Mouse (Mus musculus) hindbrain, embryonic 10.5 days (tissue): ENCODE measurements around the gene Nrxn2. TPM values are rescaled to one million over a fixed set of nuclear protein-coding genes. Genes with fewer than 3 reads are reported as not detected.
A peak's percentile ranks its signal among the peaks of the same experiment; 100 is the strongest.

Experiments used
- DNase-seq: peaks from one replicate; pipeline ENCODE4 v3.0.0-alpha.2; 2017; ENCODE audit warnings: low spot score
- H3K27ac ChIP-seq: fragments of 300-500 bp; sonication (generic); 2 replicates; pipeline ENCODE4 v1.5.1; 2016; ENCODE audit warnings: mild to moderate bottlenecking, moderate library complexity
- H3K27me3 ChIP-seq: fragments of 300-500 bp; sonication (generic); 2 replicates; pipeline ENCODE4 v1.6.1; 2016; ENCODE audit warnings: mild to moderate bottlenecking; ENCODE audit not compliant: poor library complexity, insufficient read depth, severe bottlenecking
- H3K36me3 ChIP-seq: fragments of 300-500 bp; sonication (generic); 2 replicates; pipeline ENCODE4 v1.6.1; 2016; ENCODE audit warnings: mild to moderate bottlenecking, moderate library complexity
- H3K4me1 ChIP-seq: fragments of 300-500 bp; sonication (generic); replicated peaks from 2 replicates; pipeline ENCODE4 v1.6.1; 2016; ENCODE audit warnings: mild to moderate bottlenecking
- H3K4me3 ChIP-seq: fragments of 300-500 bp; sonication (generic); 2 replicates; pipeline ENCODE4 v1.5.1; 2016; ENCODE audit warnings: mild to moderate bottlenecking, moderate library complexity
- H3K9me3 ChIP-seq: fragments of 300-500 bp; sonication (generic); 2 replicates; pipeline ENCODE4 v1.6.1; 2016; ENCODE audit warnings: mild to moderate bottlenecking, moderate library complexity
- WGBS: fragments of 180-500 bp; shearing (Covaris S2); methylation state at CpG from one replicate; pipeline ENCODE4 v1.1.7; 2016; 5-methylcytosine and 5-hydroxymethylcytosine counted together
- polyA plus RNA-seq: library from polyadenylated mRNA; unstranded; fragments of >200 nt; fragmentation: Nextera tagmentation; extraction: Ambion mirVana; gene quantifications from 2 replicates; pipeline ENCODE4 v1.2.1, GENCODE M21; 2016

The Nrxn2 gene
- polyA plus RNA-seq, 1 experiment from 2014 or later = 13.2 TPM

- Histone ChIP-seq H3K9me3 (no peaks in the 10 kb centered on the region), H3K27ac (no peak overlapping the region), H3K4me1 (peaks cover 54% of the 10 kb centered on the region), H3K27me3 (peaks cover 66% of the 10 kb centered on the region), H3K36me3 (peaks cover 36% of the 10 kb centered on the region), H3K4me3 (no peak overlapping the region)
- DNase-seq = no peak
- WGBS = 90% methylated on average over 2 of the region's 2 CpGs
Measured at GRCm38 (mm10) chr19:6510546-6510945, 92.0 kb downstream of the Nrxn2 start.

DNA sequence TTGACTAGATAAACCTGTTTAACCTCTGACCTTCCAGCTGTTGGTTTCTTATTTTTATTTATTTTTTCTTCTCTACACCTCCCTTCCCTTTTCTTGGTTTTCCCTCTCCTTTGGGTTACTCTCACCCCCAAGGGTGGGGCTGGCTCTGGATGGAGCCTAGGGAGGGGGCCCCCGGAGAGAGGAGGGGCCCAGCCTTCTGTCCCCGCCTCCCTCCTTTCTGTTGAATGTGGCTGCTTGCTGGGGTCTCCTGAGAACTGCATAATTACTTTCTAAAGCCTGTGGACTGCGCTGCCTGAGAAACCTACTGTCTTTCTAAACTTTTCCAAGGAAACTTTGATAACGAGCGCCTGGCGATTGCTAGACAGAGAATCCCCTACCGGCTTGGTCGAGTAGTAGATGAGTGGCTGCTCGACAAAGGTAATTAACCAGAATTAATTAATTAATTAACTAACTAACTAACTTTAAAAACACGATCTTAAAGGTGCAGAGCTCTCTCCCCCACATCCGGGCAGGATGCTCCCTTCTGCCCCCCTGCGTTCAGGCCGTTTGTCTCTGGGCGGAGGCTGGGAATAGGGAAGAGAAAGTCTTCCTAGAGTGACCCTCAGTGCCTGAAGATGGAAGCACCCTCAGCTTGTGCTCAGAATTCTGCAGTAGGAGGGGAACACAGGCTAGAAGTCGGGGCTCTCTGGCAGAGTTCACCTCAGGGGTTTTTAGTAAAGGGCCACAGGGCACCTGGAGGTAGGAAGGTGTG, 95.0 kb downstream of the Nrxn2 start:
- DNase-seq = no peak
- Histone ChIP-seq H3K27ac (peak overlapping the region; percentile 69), H3K4me1 (peaks cover 68% of the 10 kb centered on the region), H3K27me3 (peaks cover 44% of the 10 kb centered on the region), H3K36me3 (peaks cover 37% of the 10 kb centered on the region), H3K9me3 (no peaks in the 10 kb centered on the region), H3K4me3 (peak overlapping the region; percentile 16)
- WGBS = 4% methylated on average over 15 of the region's 15 CpGs

- Histone ChIP-seq H3K4me1 (peaks cover 82% of the 10 kb centered on the region), H3K27ac (peak overlapping the region; percentile 69; the same call in 1 of the 2 replicates), H3K9me3 (no peaks in the 10 kb centered on the region), H3K4me3 (no peak overlapping the region), H3K36me3 (peaks cover 36% of the 10 kb centered on the region), H3K27me3 (peaks cover 38% of the 10 kb centered on the region)
- WGBS = 54% methylated on average over 6 of the region's 6 CpGs
- no peak for DNase-seq
Measured at GRCm38 (mm10) chr19:6514940-6515339, 96.4 kb downstream of the Nrxn2 start.

GRCm38 (mm10) chr19:6515448-6515847, 96.9 kb downstream of the Nrxn2 start:
- H3K4me1 ChIP-seq = peaks cover 86% of the 10 kb centered on the region
- no peak overlapping the region for H3K4me3 ChIP-seq
- H3K9me3 ChIP-seq = no peaks in the 10 kb centered on the region
- H3K27ac ChIP-seq = no peak overlapping the region
- H3K36me3 ChIP-seq = peaks cover 39% of the 10 kb centered on the region
- WGBS = 67% methylated on average over 5 of the region's 5 CpGs
- H3K27me3 ChIP-seq = peaks cover 33% of the 10 kb centered on the region
- no peak for DNase-seq

- 55% methylated on average over 8 of the region's 8 CpGs for WGBS
- H3K4me1 ChIP-seq = peaks cover 86% of the 10 kb centered on the region
- no peaks in the 10 kb centered on the region for H3K9me3 ChIP-seq
- H3K4me3 ChIP-seq = no peak overlapping the region
- peaks cover 36% of the 10 kb centered on the region for H3K36me3 ChIP-seq
- H3K27me3 ChIP-seq = peaks cover 26% of the 10 kb centered on the region
- peak overlapping the region; percentile 70 for H3K27ac ChIP-seq
- no peak for DNase-seq
Measured at GRCm38 (mm10) chr19:6516153-6516552, 97.6 kb downstream of the Nrxn2 start.

DNA sequence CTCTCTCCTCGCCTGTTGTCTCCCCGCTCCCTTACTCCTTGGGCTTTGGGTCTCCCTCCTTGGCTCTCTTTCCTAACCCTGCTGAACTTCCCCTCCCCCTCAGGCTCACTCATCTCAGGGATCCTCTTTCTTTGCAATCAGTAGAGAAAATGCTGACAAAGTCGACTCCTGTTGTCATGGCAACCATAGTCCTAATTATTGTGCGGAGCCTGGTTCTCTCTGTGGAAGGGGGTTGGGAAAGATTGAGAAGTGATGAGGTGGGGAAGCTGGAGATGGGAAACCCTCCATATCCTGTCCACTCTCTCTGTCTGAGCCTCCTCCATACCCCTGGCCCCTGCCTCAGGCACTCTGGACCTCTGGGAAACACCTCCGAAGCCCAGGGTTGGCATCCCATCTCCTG, 100.1 kb downstream of the Nrxn2 start:
- peaks cover 68% of the 10 kb centered on the region for H3K4me1 ChIP-seq
- H3K36me3 ChIP-seq = peaks cover 37% of the 10 kb centered on the region
- H3K27me3 ChIP-seq = 0 out of 2 replicates have a peak, but pooled peaks cover 5% of the 10 kb centered on the region
- 30% methylated on average over 5 of the region's 5 CpGs for WGBS
- peak overlapping the region; percentile 86 for H3K27ac ChIP-seq
- H3K4me3 ChIP-seq = peak overlapping the region; percentile 27
- DNase-seq = peak; percentile 55
- no peaks in the 10 kb centered on the region for H3K9me3 ChIP-seq

GRCm38 (mm10) chr19:6519483-6519882, 101.0 kb downstream of the Nrxn2 start:
- H3K4me3 ChIP-seq = no peak overlapping the region; the same call in 1 of the 2 replicates
- peak overlapping the region; percentile 86 for H3K27ac ChIP-seq
- no peak for DNase-seq
- 0 out of 2 replicates have a peak, but pooled peaks cover 3% of the 10 kb centered on the region for H3K27me3 ChIP-seq
- no peaks in the 10 kb centered on the region for H3K9me3 ChIP-seq
- peaks cover 61% of the 10 kb centered on the region for H3K4me1 ChIP-seq
- WGBS = 53% methylated on average over 2 of the region's 2 CpGs
- peaks cover 37% of the 10 kb centered on the region for H3K36me3 ChIP-seq

- Histone ChIP-seq H3K27me3 (no peaks in the 10 kb centered on the region), H3K4me3 (no peak overlapping the region), H3K4me1 (peaks cover 40% of the 10 kb centered on the region), H3K36me3 (peaks cover 30% of the 10 kb centered on the region), H3K9me3 (no peaks in the 10 kb centered on the region), H3K27ac (no peak overlapping the region)
- WGBS = 89% methylated on average over 3 of the region's 3 CpGs
- DNase-seq = no peak
Measured at GRCm38 (mm10) chr19:6521630-6522029, 103.1 kb downstream of the Nrxn2 start.

DNA sequence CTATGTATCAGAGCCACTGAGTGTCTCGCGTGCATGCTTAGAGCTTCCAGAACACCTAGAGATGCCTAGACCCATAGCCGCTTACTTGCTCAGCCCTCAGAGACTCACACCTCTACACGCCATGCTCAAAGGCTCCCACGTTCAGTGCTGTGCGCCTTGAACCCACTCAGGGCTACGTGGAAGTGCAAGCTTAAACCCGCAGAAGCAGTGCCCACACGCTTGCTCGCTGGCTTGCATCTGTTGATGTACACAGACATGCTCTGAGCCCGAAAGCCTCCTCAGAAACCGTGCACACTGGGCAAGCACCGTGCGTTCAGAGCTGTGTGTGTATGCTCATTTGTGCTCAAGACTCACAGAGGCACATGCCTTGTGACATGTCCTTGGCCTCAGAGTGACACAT, 103.8 kb downstream of the Nrxn2 start:
- H3K9me3 ChIP-seq = no peaks in the 10 kb centered on the region
- H3K4me1 ChIP-seq = peaks cover 33% of the 10 kb centered on the region
- no peak overlapping the region for H3K27ac ChIP-seq
- no peak for DNase-seq
- H3K36me3 ChIP-seq = peaks cover 23% of the 10 kb centered on the region
- no peaks in the 10 kb centered on the region for H3K27me3 ChIP-seq
- no peak overlapping the region for H3K4me3 ChIP-seq
- WGBS = 94% methylated on average over 14 of the region's 14 CpGs

GRCm38 (mm10) chr19:6525023-6525422, 106.5 kb downstream of the Nrxn2 start:
- Histone ChIP-seq H3K9me3 (no peaks in the 10 kb centered on the region), H3K4me1 (peaks cover 32% of the 10 kb centered on the region), H3K4me3 (no peak overlapping the region), H3K27me3 (no peaks in the 10 kb centered on the region), H3K36me3 (peaks cover 10% of the 10 kb centered on the region), H3K27ac (no peak overlapping the region)
- DNase-seq = no peak
- WGBS = 77% methylated on average over 4 of the region's 4 CpGs

GRCm38 (mm10) chr19:6526010-6526409, 107.5 kb downstream of the Nrxn2 start:
- WGBS = 92% methylated on average over 9 of the region's 9 CpGs
- DNase-seq = no peak
- Histone ChIP-seq H3K4me1 (peaks cover 38% of the 10 kb centered on the region), H3K27ac (no peak overlapping the region), H3K9me3 (no peaks in the 10 kb centered on the region), H3K4me3 (no peak overlapping the region), H3K27me3 (no peaks in the 10 kb centered on the region; the same call in 1 of the 2 replicates), H3K36me3 (peaks cover 3% of the 10 kb centered on the region; the same call in 1 of the 2 replicates)

DNA sequence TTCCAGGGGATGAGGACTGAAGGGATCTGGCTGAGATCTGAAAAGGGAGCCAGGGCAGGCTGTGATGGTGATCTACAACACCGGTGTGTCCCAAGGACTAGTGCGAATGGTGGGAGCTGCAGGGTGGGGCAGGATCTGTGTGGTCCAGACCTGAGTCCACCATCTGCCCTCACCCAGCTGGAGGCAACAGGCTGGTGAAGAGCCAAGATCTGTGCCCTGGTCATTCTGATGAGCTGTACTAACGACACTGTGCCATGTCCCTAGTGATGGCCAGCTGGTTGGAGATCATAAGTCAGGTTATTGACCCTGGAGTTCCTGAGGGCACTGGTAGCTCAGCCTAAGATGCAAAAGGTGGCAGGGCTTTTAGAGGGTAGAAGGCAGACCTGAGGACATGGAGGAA, 108.9 kb downstream of the Nrxn2 start:
- no peak for DNase-seq

DNA sequence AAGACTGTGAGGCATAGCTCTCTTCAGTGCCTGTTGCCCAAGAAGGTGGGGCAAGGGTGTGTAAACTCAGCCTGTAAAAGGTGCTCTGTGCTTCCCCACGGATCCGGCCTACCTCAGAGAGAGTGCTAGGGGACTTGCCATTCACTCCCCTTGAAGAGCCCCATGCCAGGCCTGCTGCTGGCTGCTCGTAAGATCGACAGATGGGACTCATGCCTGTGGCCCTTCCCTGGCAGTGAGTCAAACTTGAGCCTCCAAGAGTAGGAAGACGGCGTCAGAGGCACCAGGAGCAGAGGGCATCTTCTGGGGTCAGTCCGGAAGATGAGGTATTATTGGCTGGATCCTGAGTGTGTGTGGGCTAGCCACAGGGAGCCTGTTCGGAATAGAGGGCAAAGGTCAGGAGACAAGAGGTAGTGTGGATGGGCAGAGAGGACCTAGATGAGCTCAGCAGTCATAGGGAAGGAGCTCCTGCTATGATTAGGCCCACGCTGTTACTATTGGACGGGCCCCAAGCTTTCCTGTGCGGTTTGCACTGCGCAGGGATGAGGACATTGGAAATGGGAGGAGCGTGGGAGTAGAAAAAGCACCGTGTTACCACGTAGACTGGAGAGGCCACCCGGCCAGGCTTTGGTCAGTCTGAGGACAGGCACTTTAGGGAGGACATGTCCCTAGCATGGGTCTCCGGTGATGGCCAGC, 109.5 kb downstream of the Nrxn2 start:
- peaks cover 58% of the 10 kb centered on the region for H3K4me1 ChIP-seq
- WGBS = 74% methylated on average over 17 of the region's 17 CpGs
- H3K4me3 ChIP-seq = no peak overlapping the region
- H3K27ac ChIP-seq = no peak overlapping the region
- no peaks in the 10 kb centered on the region; the same call in 1 of the 2 replicates for H3K36me3 ChIP-seq
- peaks cover 18% of the 10 kb centered on the region for H3K27me3 ChIP-seq
- no peak for DNase-seq
- no peaks in the 10 kb centered on the region for H3K9me3 ChIP-seq

More for the DNA sequence above, 108.9 kb downstream of the Nrxn2 start:
- peaks cover 12% of the 10 kb centered on the region for H3K27me3 ChIP-seq
- no peak overlapping the region for H3K27ac ChIP-seq
- H3K9me3 ChIP-seq = no peaks in the 10 kb centered on the region
- H3K4me1 ChIP-seq = peaks cover 52% of the 10 kb centered on the region
- H3K4me3 ChIP-seq = no peak overlapping the region
- WGBS = 91% methylated on average over 3 of the region's 3 CpGs
- H3K36me3 ChIP-seq = no peaks in the 10 kb centered on the region; the same call in 1 of the 2 replicates
